Mouse (Mus musculus) cerebellum, adult 2 months (tissue): ENCODE measurements around the gene Ckmt1. TPM values are rescaled to one million over a fixed set of nuclear protein-coding genes. Genes with fewer than 3 reads are reported as not detected.

ENCODE experiments used
- DNase-seq, 2 experiments: peaks; one replicate each; pipeline ENCODE4 v3.0.0; 2021
- H3K27ac ChIP-seq: fragments of 200-500 bp; 2 replicates; pipeline ENCODE4 v1.5.1; 2012; ENCODE audit warnings: low read length, control low read depth, inconsistent platforms; ENCODE audit not compliant: insufficient read depth
- H3K27me3 ChIP-seq: fragments of 200-500 bp; 2 replicates; pipeline ENCODE4 v1.6.1; 2012; ENCODE audit warnings: inconsistent platforms, mild to moderate bottlenecking, low read length, moderate library complexity; ENCODE audit not compliant: control insufficient read depth, insufficient read depth
- H3K4me1 ChIP-seq: fragments of 200-500 bp; 2 replicates; pipeline ENCODE4 v1.6.1; 2011; ENCODE audit warnings: low read length; ENCODE audit not compliant: control insufficient read depth, insufficient read depth
- H3K4me3 ChIP-seq: fragments of 200-500 bp; replicated peaks from 2 replicates; pipeline ENCODE3; 2011; ENCODE audit warnings: mild to moderate bottlenecking, low read depth, low read length, control low read depth; ENCODE audit not compliant: insufficient read depth
- CTCF ChIP-seq: fragments of 200-500 bp; IDR thresholded peaks from 2 replicates; pipeline ENCODE4 v1.5.1; 2011; ENCODE audit warnings: low read depth, mild to moderate bottlenecking, control low read depth, low read length, moderate library complexity, borderline replicate concordance; ENCODE audit not compliant: insufficient read depth
- POLR2A ChIP-seq: fragments of 200-500 bp; IDR thresholded peaks from 2 replicates; pipeline ENCODE4 v1.6.1; 2011; ENCODE audit warnings: low read length, control low read depth, borderline replicate concordance; ENCODE audit not compliant: insufficient read depth
- WGBS: fragments of 180-500 bp; shearing (Covaris S2); methylation state at CpG from one replicate; pipeline ENCODE4 v1.1.7; 2018; 5-methylcytosine and 5-hydroxymethylcytosine counted together
- polyA plus RNA-seq: library from polyadenylated mRNA; depleted of rRNA; stranded (reverse); fragments of >200 nt; gene quantifications from 2 replicates; pipeline ENCODE4 v1.2.3, GENCODE M21; 2012; rRNA removed

The Ckmt1 gene
- 504 and 518 TPM in 2 replicates for polyA plus RNA-seq

GRCm38 (mm10) chr2:121357494-121357893 lies at the start of gene Ckmt1:
Gene Ckmt1 (plus strand): TSS chr2:121357714.
- TF ChIP-seq POLR2A (no peak), CTCF (no peak)
- 71% methylated on average over 5 of the region's 5 CpGs for WGBS
- DNase-seq = peak in 1 of 2 experiments; percentile 13
- Histone ChIP-seq H3K27me3 (no peaks in the 10 kb centered on the region), H3K4me1 (peaks cover 24% of the 10 kb centered on the region), H3K27ac (peak within 1 kb of the TSS; percentile 81), H3K4me3 (peak within 1 kb of the TSS; percentile 74)

- 35% methylated on average over 5 of the region's 5 CpGs for WGBS
- Histone ChIP-seq H3K27ac (no peak overlapping the region), H3K4me3 (no peak overlapping the region), H3K4me1 (peaks cover 36% of the 10 kb centered on the region), H3K27me3 (no peaks in the 10 kb centered on the region)
- peak in 1 of 2 experiments; percentile 32 for DNase-seq
- TF ChIP-seq POLR2A (peak; percentile 22; the same call in 1 of the 2 replicates), CTCF (no peak)
These were observed 48.5 kb upstream of the Ckmt1 start for GRCm38 (mm10) chr2:121308997-121309416.

- Histone ChIP-seq H3K4me3 (no peak overlapping the region), H3K27me3 (no peaks in the 10 kb centered on the region), H3K4me1 (no peaks in the 10 kb centered on the region), H3K27ac (no peak overlapping the region)
- 88% methylated on average over 8 of the region's 8 CpGs for WGBS
- no peak for DNase-seq
- TF ChIP-seq POLR2A (no peak), CTCF (no peak)
These were observed 41.2 kb upstream of the Ckmt1 start for GRCm38 (mm10) chr2:121316278-121316677.

- DNase-seq = peak; percentile 88 to 90
These were observed 34.5 kb upstream of the Ckmt1 start for GRCm38 (mm10) chr2:121323041-121323440.

GRCm38 (mm10) chr2:121323693-121324470 lies 33.6 kb upstream of the Ckmt1 start:
- DNase-seq = peak; percentile 79 to 87
- Histone ChIP-seq H3K4me1 (peaks cover 31% of the 10 kb centered on the region), H3K27ac (peak overlapping the region; percentile 95), H3K27me3 (no peaks in the 10 kb centered on the region), H3K4me3 (no peak overlapping the region)
- TF ChIP-seq POLR2A (no peak), CTCF (no peak)
- 14% methylated on average over 10 of the region's 10 CpGs for WGBS

More at GRCm38 (mm10) chr2:121323041-121323440, 34.5 kb upstream of the Ckmt1 start:
- Histone ChIP-seq H3K27ac (peak overlapping the region; percentile 95), H3K4me3 (no peak overlapping the region), H3K27me3 (no peaks in the 10 kb centered on the region), H3K4me1 (peaks cover 31% of the 10 kb centered on the region)
- WGBS = 6% methylated on average over 10 of the region's 10 CpGs
- TF ChIP-seq CTCF (no peak), POLR2A (no peak)

- H3K4me1 ChIP-seq = peaks cover 6% of the 10 kb centered on the region; the same call in 1 of the 2 replicates
- no peak overlapping the region for H3K4me3 ChIP-seq
- no peaks in the 10 kb centered on the region for H3K27me3 ChIP-seq
- WGBS = 8% methylated on average over 2 of the region's 2 CpGs
- peak; percentile 67 to 90 for DNase-seq
- H3K27ac ChIP-seq = peak overlapping the region; percentile 74
- TF ChIP-seq CTCF (no peak; the same call in 1 of the 2 replicates), POLR2A (peak; percentile 25; the same call in 1 of the 2 replicates)
These were observed 28.0 kb upstream of the Ckmt1 start for GRCm38 (mm10) chr2:121329492-121329891.

- H3K27ac ChIP-seq = no peak overlapping the region
- H3K27me3 ChIP-seq = no peaks in the 10 kb centered on the region
- DNase-seq = no peak
- H3K4me3 ChIP-seq = no peak overlapping the region
- TF ChIP-seq CTCF (peak; percentile 21; the same call in 1 of the 2 replicates), POLR2A (no peak)
- no peaks in the 10 kb centered on the region for H3K4me1 ChIP-seq
These were observed 18.5 kb upstream of the Ckmt1 start for GRCm38 (mm10) chr2:121339057-121339456.

GRCm38 (mm10) chr2:121353156-121353555 lies 4.4 kb upstream of the Ckmt1 start:
- Histone ChIP-seq H3K4me3 (peak overlapping the region; percentile 16), H3K27me3 (no peaks in the 10 kb centered on the region), H3K4me1 (peaks cover 15% of the 10 kb centered on the region), H3K27ac (no peak overlapping the region)
- 61% methylated on average over 8 of the region's 8 CpGs for WGBS
- no peak for DNase-seq
- TF ChIP-seq POLR2A (no peak), CTCF (no peak)

- 3% methylated on average over 6 of the region's 6 CpGs for WGBS
- Histone ChIP-seq H3K4me1 (peaks cover 15% of the 10 kb centered on the region), H3K27ac (peak overlapping the region; percentile 69), H3K27me3 (no peaks in the 10 kb centered on the region), H3K4me3 (peak overlapping the region; percentile 94)
- TF ChIP-seq POLR2A (no peak), CTCF (no peak)
- peak in 1 of 2 experiments; percentile 23 for DNase-seq
These were observed 3.1 kb upstream of the Ckmt1 start for GRCm38 (mm10) chr2:121354378-121354777.
